ENCODE assay signal across 27 mouse cellular contexts in the genomic region with DNA sequence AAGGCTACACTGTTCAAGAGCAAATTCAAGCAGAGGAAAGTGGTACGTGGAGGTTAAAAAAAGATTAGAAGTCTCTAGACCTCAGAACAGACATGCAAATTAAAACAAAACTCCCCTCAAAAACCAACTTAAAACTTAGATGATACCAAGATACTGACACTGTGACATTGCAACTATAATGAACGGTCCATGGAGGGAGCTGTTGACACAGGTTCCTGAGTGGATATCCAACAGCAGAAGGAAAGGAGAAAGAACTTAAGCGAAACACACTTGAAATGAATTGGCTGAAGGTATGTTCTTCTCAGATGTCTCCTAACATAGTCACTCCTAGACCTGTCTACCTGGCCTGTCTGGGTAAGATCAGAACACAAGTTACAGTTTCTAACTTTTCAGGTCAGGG.
DNase-seq lines count a peak whose midpoint lies in the region; ATAC-seq and TF ChIP-seq lines count a peak whose summit lies in the region.
"Had no signal": no experiment of that assay in that cellular context is flagged by ENCODE, and none has a peak within 500 bp of the region (broad histone marks: within the 10 kb centered on the region; RNA-seq: fewer than 3 reads in every experiment).

No protein-coding gene starts in this region.

- H3K4me2 ChIP-seq in intestine, postnatal 0 days (replicated peaks; ENCODE audit: low read depth) = no peak overlapping the region
- no peak overlapping the region for H3K4me2 ChIP-seq in intestine, embryonic 16.5 days (ENCODE audit: low read depth, low read length)
- H3K4me2 ChIP-seq in midbrain, postnatal 0 days (ENCODE audit: low read depth, low read length, poor library complexity, severe bottlenecking) = no peak overlapping the region
- no peak overlapping the region for H3K4me2 ChIP-seq in midbrain, embryonic 14.5 days (ENCODE audit: low read length)
- H3K4me2 ChIP-seq: embryonic facial prominence, embryonic 12.5 days; forebrain, embryonic 15.5 days; intestine, embryonic 15.5 days; liver, embryonic 12.5 days; neural tube, embryonic 12.5 days had no signal

- no peaks in the 10 kb centered on the region for H3K4me1 ChIP-seq in intestine, postnatal 0 days (replicated peaks; ENCODE audit: control insufficient read depth, insufficient read depth, low read length)
- H3K4me1 ChIP-seq in intestine, embryonic 16.5 days (ENCODE audit: control insufficient read depth, insufficient read depth, low read length) = no peaks in the 10 kb centered on the region
- H3K4me1 ChIP-seq in midbrain, postnatal 0 days (ENCODE audit: insufficient read depth, low read length) = peaks cover 4% of the 10 kb centered on the region; the same call in 1 of the 2 replicates
- H3K4me1 ChIP-seq in midbrain, embryonic 14.5 days (ENCODE audit: control insufficient read depth, insufficient read depth, low read length) = peaks cover 23% of the 10 kb centered on the region
- H3K4me1 ChIP-seq: embryonic facial prominence, embryonic 12.5 days; intestine, embryonic 15.5 days; liver, embryonic 12.5 days had no signal

- no peak overlapping the region for H3K4me3 ChIP-seq in intestine, postnatal 0 days (ENCODE audit: low read depth, low read length)
- no peak overlapping the region for H3K4me3 ChIP-seq in intestine, embryonic 16.5 days (ENCODE audit: low read length)
- no peak overlapping the region for H3K4me3 ChIP-seq in midbrain, postnatal 0 days (ENCODE audit: low read depth, low read length)
- H3K4me3 ChIP-seq in midbrain, embryonic 14.5 days (replicated peaks; ENCODE audit: low read depth, low read length) = no peak overlapping the region
- H3K4me3 ChIP-seq: embryonic facial prominence, embryonic 12.5 days; forebrain, embryonic 15.5 days; hindbrain, embryonic 10.5 days; intestine, embryonic 15.5 days; liver, embryonic 12.5 days; myocyte; neural tube, embryonic 12.5 days had no signal

- DNase-seq in midbrain, postnatal 0 days (ENCODE audit: low spot score) = peak; percentile 13
- no peak for DNase-seq in midbrain, embryonic 14.5 days
- DNase-seq in R1 (ENCODE audit: low read depth, low spot score) = peak; percentile 9
- DNase-seq in testis, postnatal 14 days (ENCODE audit: low spot score) = no peak
- DNase-seq: adrenal gland, postnatal 25 days; cerebellum, adult 18-20 months; cerebellum, postnatal 25 days; gastrocnemius, postnatal 14 days; heart, postnatal 14 days; kidney, adult 9 months; kidney, postnatal 10 days; layer of hippocampus, adult 9-11 months; left cerebral cortex, postnatal 4 days; liver, postnatal 0 days; lung, postnatal 36 days; thymus, postnatal 4 days had no signal

- no peaks in the 10 kb centered on the region for H3K36me3 ChIP-seq in intestine, postnatal 0 days (ENCODE audit: control insufficient read depth, insufficient read depth)
- H3K36me3 ChIP-seq in intestine, embryonic 16.5 days (ENCODE audit: control insufficient read depth, insufficient read depth, low read length) = no peaks in the 10 kb centered on the region
- no peaks in the 10 kb centered on the region for H3K36me3 ChIP-seq in midbrain, postnatal 0 days (ENCODE audit: insufficient read depth, low read length)
- H3K36me3 ChIP-seq in midbrain, embryonic 14.5 days (ENCODE audit: control insufficient read depth, insufficient read depth, low read length) = no peaks in the 10 kb centered on the region
- H3K36me3 ChIP-seq: embryonic facial prominence, embryonic 12.5 days; forebrain, embryonic 15.5 days; hindbrain, embryonic 10.5 days; intestine, embryonic 15.5 days; liver, embryonic 12.5 days; neural tube, embryonic 12.5 days had no signal

- H3K9ac ChIP-seq in intestine, postnatal 0 days (ENCODE audit: low read depth, low read length) = no peak overlapping the region
- no peak overlapping the region for H3K9ac ChIP-seq in intestine, embryonic 16.5 days (ENCODE audit: low read depth, low read length)
- H3K9ac ChIP-seq in midbrain, postnatal 0 days (replicated peaks; ENCODE audit: low read length, poor library complexity, severe bottlenecking) = no peak overlapping the region
- H3K9ac ChIP-seq in midbrain, embryonic 14.5 days (replicated peaks; ENCODE audit: low read length) = no peak overlapping the region
- H3K9ac ChIP-seq: embryonic facial prominence, embryonic 12.5 days; forebrain, embryonic 15.5 days; intestine, embryonic 15.5 days; liver, embryonic 12.5 days; liver, postnatal 0 days; neural tube, embryonic 12.5 days had no signal

- H3K9me3 ChIP-seq in intestine, postnatal 0 days (ENCODE audit: control insufficient read depth) = no peaks in the 10 kb centered on the region
- H3K9me3 ChIP-seq in intestine, embryonic 16.5 days (ENCODE audit: control insufficient read depth, low read length) = no peaks in the 10 kb centered on the region
- H3K9me3 ChIP-seq in midbrain, postnatal 0 days (ENCODE audit: low read length) = no peaks in the 10 kb centered on the region
- H3K9me3 ChIP-seq in midbrain, embryonic 14.5 days (ENCODE audit: control insufficient read depth, low read length) = no peaks in the 10 kb centered on the region
- H3K9me3 ChIP-seq: embryonic facial prominence, embryonic 12.5 days; forebrain, embryonic 15.5 days; hindbrain, embryonic 10.5 days; intestine, embryonic 15.5 days; liver, embryonic 12.5 days; neural tube, embryonic 12.5 days had no signal

- no peak for ATAC-seq in intestine, postnatal 0 days
- no peak for ATAC-seq in intestine, embryonic 16.5 days
- ATAC-seq in midbrain, postnatal 0 days (ENCODE audit: low FRiP score) = no peak
- ATAC-seq in midbrain, embryonic 14.5 days (ENCODE audit: low FRiP score, low TSS enrichment) = no peak
- ATAC-seq: forebrain, embryonic 15.5 days; hindbrain, embryonic 16.5 days; intestine, embryonic 15.5 days; liver, embryonic 12.5 days; liver, postnatal 0 days; midbrain, embryonic 16.5 days had no signal

- 73% methylated on average over 3 of the region's 3 CpGs for WGBS in intestine, postnatal 0 days
- 76% methylated on average over 3 of the region's 3 CpGs for WGBS in intestine, embryonic 16.5 days
- WGBS in midbrain, postnatal 0 days = 66% methylated on average over 3 of the region's 3 CpGs
- WGBS in midbrain, embryonic 14.5 days = 53% methylated on average over 3 of the region's 3 CpGs

- H3K27ac ChIP-seq in intestine, postnatal 0 days (ENCODE audit: low read depth, low read length) = no peak overlapping the region
- H3K27ac ChIP-seq in intestine, embryonic 16.5 days (ENCODE audit: low read length) = no peak overlapping the region
- H3K27ac ChIP-seq in midbrain, postnatal 0 days (ENCODE audit: low read depth, low read length) = no peak overlapping the region
- H3K27ac ChIP-seq in midbrain, embryonic 14.5 days (replicated peaks; ENCODE audit: low read depth, low read length) = no peak overlapping the region
- H3K27ac ChIP-seq: embryonic facial prominence, embryonic 12.5 days; forebrain, embryonic 15.5 days; intestine, embryonic 15.5 days; liver, embryonic 12.5 days; neural tube, embryonic 12.5 days had no signal

- H3K27me3 ChIP-seq in intestine, postnatal 0 days (replicated peaks; ENCODE audit: control insufficient read depth, insufficient read depth, low read length) = no peaks in the 10 kb centered on the region
- H3K27me3 ChIP-seq in intestine, embryonic 16.5 days (replicated peaks; ENCODE audit: control insufficient read depth, insufficient read depth, low read length) = no peaks in the 10 kb centered on the region
- no peaks in the 10 kb centered on the region for H3K27me3 ChIP-seq in midbrain, postnatal 0 days (ENCODE audit: insufficient read depth, low read length)
- no peaks in the 10 kb centered on the region for H3K27me3 ChIP-seq in midbrain, embryonic 14.5 days (ENCODE audit: control insufficient read depth, insufficient read depth, low read length)
- H3K27me3 ChIP-seq: embryonic facial prominence, embryonic 12.5 days; forebrain, embryonic 15.5 days; intestine, embryonic 15.5 days; liver, embryonic 12.5 days; neural tube, embryonic 12.5 days had no signal

- peak; percentile 15; the same call in 1 of the 2 replicates for TF ChIP-seq CTCF in intestine, postnatal 0 days (IDR thresholded peaks at IDR 0.05; ENCODE audit: low read depth)
- peak; percentile 51 for TF ChIP-seq CTCF in midbrain, postnatal 0 days (IDR thresholded peaks at IDR 0.05)

Comparison
In these comparisons a context has a peak if more than half of its experiments do, and no peak if none do; other contexts are left out.
1. DNase-seq: peak in midbrain, postnatal 0 days (single experiment) and R1 (single experiment); none in midbrain, embryonic 14.5 days (single experiment) and testis, postnatal 14 days (single experiment).